Mouse (Mus musculus): Measurements from ENCODE around the gene Gm9887. TPM values are rescaled to one million over a fixed set of nuclear protein-coding genes. Genes with fewer than 3 reads are reported as not detected.

Gene Gm9887
- total and polyA plus RNA-seq, 2 experiments: 0.37 to 0.48 TPM

- Histone ChIP-seq H3K27ac (replicated peaks; ENCODE audit: insufficient read depth, low read depth, low read length) (no peak overlapping the region), H3K4me3 (ENCODE audit: insufficient read depth, low read depth, low read length) (peak overlapping the region; percentile 87), H3K36me3 (ENCODE audit: control insufficient read depth, insufficient read depth, low read length) (peaks cover 8% of the 10 kb centered on the region), H3K79me2 (ENCODE audit: control insufficient read depth, insufficient read depth, low read length) (peaks cover 17% of the 10 kb centered on the region), H3K27me3 (ENCODE audit: control insufficient read depth, insufficient read depth, low read length) (no peaks in the 10 kb centered on the region), H3K4me1 (ENCODE audit: control insufficient read depth, insufficient read depth, low read length) (peaks cover 12% of the 10 kb centered on the region), H3K9ac (ENCODE audit: low read depth, low read length) (peak overlapping the region; percentile 35)
- WGBS: 11% methylated on average over 11 of the region's 11 CpGs
- no peak for TF ChIP-seq CTCF (IDR thresholded peaks at IDR 0.05; ENCODE audit: low read depth, low read length)
- no peak for TF ChIP-seq POLR2A (IDR thresholded peaks at IDR 0.05; ENCODE audit: extremely low read depth, insufficient read depth, low read length)
- no peak for DNase-seq (ENCODE audit: extremely low read depth, low read depth, low spot score)
Measured at GRCm38 (mm10) chr12:69373850-69374766, 1.9 kb upstream of the Gm9887 start.

GRCm38 (mm10) chr12:69372731-69373331 is 573 bp upstream of the Gm9887 start:
- DNase-seq (ENCODE audit: extremely low read depth, low read depth, low spot score): no peak
- Histone ChIP-seq H3K79me2 (ENCODE audit: control insufficient read depth, insufficient read depth, low read length) (peaks cover 17% of the 10 kb centered on the region), H3K27me3 (ENCODE audit: control insufficient read depth, insufficient read depth, low read length) (no peaks in the 10 kb centered on the region), H3K4me3 (ENCODE audit: insufficient read depth, low read depth, low read length) (peak overlapping the region; percentile 87), H3K36me3 (ENCODE audit: control insufficient read depth, insufficient read depth, low read length) (peaks cover 5% of the 10 kb centered on the region), H3K27ac (replicated peaks; ENCODE audit: insufficient read depth, low read depth, low read length) (peak overlapping the region; percentile 98), H3K4me1 (ENCODE audit: control insufficient read depth, insufficient read depth, low read length) (peaks cover 12% of the 10 kb centered on the region), H3K9ac (ENCODE audit: low read depth, low read length) (peak overlapping the region; percentile 99)
- TF ChIP-seq POLR2A (IDR thresholded peaks at IDR 0.05; ENCODE audit: extremely low read depth, insufficient read depth, low read length) (no peak), CTCF (IDR thresholded peaks at IDR 0.05; ENCODE audit: low read depth, low read length) (no peak)
- under 1% methylated on average over 42 of the region's 42 CpGs for WGBS

GRCm38 (mm10) chr12:69371421-69371853 is 821 bp downstream of the Gm9887 start:
- Histone ChIP-seq H3K4me1 (ENCODE audit: control insufficient read depth, insufficient read depth, low read length) (peaks cover 16% of the 10 kb centered on the region), H3K9ac (ENCODE audit: low read depth, low read length) (peak overlapping the region; percentile 88), H3K4me3 (ENCODE audit: insufficient read depth, low read depth, low read length) (peak overlapping the region; percentile 87), H3K27ac (replicated peaks; ENCODE audit: insufficient read depth, low read depth, low read length) (peak overlapping the region; percentile 94), H3K27me3 (ENCODE audit: control insufficient read depth, insufficient read depth, low read length) (no peaks in the 10 kb centered on the region), H3K79me2 (ENCODE audit: control insufficient read depth, insufficient read depth, low read length) (peaks cover 17% of the 10 kb centered on the region), H3K36me3 (ENCODE audit: control insufficient read depth, insufficient read depth, low read length) (peaks cover 5% of the 10 kb centered on the region)
- DNase-seq (ENCODE audit: extremely low read depth, low read depth, low spot score): peak; percentile 72
- under 1% methylated on average over 24 of the region's 24 CpGs for WGBS
- TF ChIP-seq CTCF (IDR thresholded peaks at IDR 0.05; ENCODE audit: low read depth, low read length): peak; percentile 57; the same call in 1 of the 2 replicates
- TF ChIP-seq POLR2A (IDR thresholded peaks at IDR 0.05; ENCODE audit: extremely low read depth, insufficient read depth, low read length): no peak

- H3K4me1 ChIP-seq (ENCODE audit: control insufficient read depth, insufficient read depth, low read length): peaks cover 16% of the 10 kb centered on the region
- peak overlapping the region; percentile 87 for H3K4me3 ChIP-seq (ENCODE audit: insufficient read depth, low read depth, low read length)
- H3K36me3 ChIP-seq (ENCODE audit: control insufficient read depth, insufficient read depth, low read length): peaks cover 5% of the 10 kb centered on the region
- peaks cover 17% of the 10 kb centered on the region for H3K79me2 ChIP-seq (ENCODE audit: control insufficient read depth, insufficient read depth, low read length)
- peak overlapping the region; percentile 94 for H3K27ac ChIP-seq (replicated peaks; ENCODE audit: insufficient read depth, low read depth, low read length)
- H3K27me3 ChIP-seq (ENCODE audit: control insufficient read depth, insufficient read depth, low read length): no peaks in the 10 kb centered on the region
- 13% methylated on average over 7 of the region's 7 CpGs for WGBS
- H3K9ac ChIP-seq (ENCODE audit: low read depth, low read length): peak overlapping the region; percentile 88
- no peak for DNase-seq (ENCODE audit: extremely low read depth, low read depth, low spot score)
- TF ChIP-seq POLR2A (IDR thresholded peaks at IDR 0.05; ENCODE audit: extremely low read depth, insufficient read depth, low read length): no peak
- TF ChIP-seq CTCF (IDR thresholded peaks at IDR 0.05; ENCODE audit: low read depth, low read length): no peak
Measured at GRCm38 (mm10) chr12:69370936-69371335, 1.3 kb downstream of the Gm9887 start.

- Histone ChIP-seq H3K27me3 (ENCODE audit: control insufficient read depth, insufficient read depth, low read length) (no peaks in the 10 kb centered on the region), H3K4me1 (ENCODE audit: control insufficient read depth, insufficient read depth, low read length) (peaks cover 8% of the 10 kb centered on the region; the same call in 1 of the 2 replicates), H3K36me3 (ENCODE audit: control insufficient read depth, insufficient read depth, low read length) (no peaks in the 10 kb centered on the region), H3K79me2 (ENCODE audit: control insufficient read depth, insufficient read depth, low read length) (peaks cover 6% of the 10 kb centered on the region), H3K4me3 (ENCODE audit: insufficient read depth, low read depth, low read length) (no peak overlapping the region), H3K9ac (ENCODE audit: low read depth, low read length) (0 out of 2 replicates have a peak overlapping the region, but pooled peaks have one; percentile 18), H3K27ac (replicated peaks; ENCODE audit: insufficient read depth, low read depth, low read length) (peak overlapping the region; percentile 78)
- TF ChIP-seq POLR2A (IDR thresholded peaks at IDR 0.05; ENCODE audit: extremely low read depth, insufficient read depth, low read length): no peak
- no peak for TF ChIP-seq CTCF (IDR thresholded peaks at IDR 0.05; ENCODE audit: low read depth, low read length)
- 13% methylated on average over 2 of the region's 2 CpGs for WGBS
- DNase-seq (ENCODE audit: extremely low read depth, low read depth, low spot score): peak; percentile 90
Measured at GRCm38 (mm10) chr12:69367557-69367956, 4.7 kb downstream of the Gm9887 start.

Measured in liver, adult 2 months (tissue).